8 mouse cellular contexts compared by ENCODE assay signal in genomic region chr5:35795481-35796048, GRCm38 (mm10). TPM values are rescaled to one million over a fixed set of nuclear protein-coding genes. Genes with fewer than 3 reads are reported as not detected.
A peak's percentile ranks its signal among the peaks of the same experiment; 100 is the strongest.
DNase-seq lines count a peak whose midpoint lies in the region; ATAC-seq and TF ChIP-seq lines count a peak whose summit lies in the region.

No protein-coding gene starts in this region.

- no peaks in the 10 kb centered on the region for H3K27me3 ChIP-seq in intestine, embryonic 16.5 days (replicated peaks; ENCODE audit: control insufficient read depth, insufficient read depth, low read length)
- no peaks in the 10 kb centered on the region for H3K27me3 ChIP-seq in midbrain, embryonic 15.5 days (replicated peaks)
- H3K27me3 ChIP-seq in stomach, postnatal 0 days (ENCODE audit: control insufficient read depth, insufficient read depth, low read length), result no peaks in the 10 kb centered on the region

- no peak overlapping the region for H3K4me2 ChIP-seq in intestine, embryonic 16.5 days (ENCODE audit: low read depth, low read length)
- no peak overlapping the region for H3K4me2 ChIP-seq in midbrain, embryonic 15.5 days
- H3K4me2 ChIP-seq in stomach, postnatal 0 days (replicated peaks; ENCODE audit: low read depth), result no peak overlapping the region

- DNase-seq in 3134 (ENCODE audit: extremely low read depth, insufficient read length, low spot score) (peak; percentile 18), R1 (ENCODE audit: low read depth, low spot score) (peak; percentile 70)
- peak; percentile 73 to 79 for DNase-seq in cerebellum, postnatal 25 days
- peak; percentile 50 to 59 for DNase-seq in gastrocnemius, postnatal 36 days
- peak; percentile 76 to 83 for DNase-seq in left cerebral cortex, postnatal 25 days (ENCODE audit: low spot score in 2 of 2)
- peak; percentile 63 for DNase-seq in stomach, postnatal 0 days (ENCODE audit: low spot score)

- intact Hi-C loops in gastrocnemius, postnatal 36 days (cut with DNase I), result loop anchor here (5.0 kb wide), 1 partner anchor 38 kb away; the partner anchor contains the start of gene Ablim2
- intact Hi-C loops in left cerebral cortex, postnatal 25 days (cut with DNase I), result loop anchor here (2.0 kb wide), 1 partner anchor 63 kb away; no protein-coding TSS in a partner anchor

- WGBS in intestine, embryonic 16.5 days, result 60% methylated on average over 7 of the region's 7 CpGs
- 67% methylated on average over 7 of the region's 7 CpGs for WGBS in midbrain, embryonic 15.5 days
- 55% methylated on average over 7 of the region's 7 CpGs for WGBS in stomach, postnatal 0 days

- H3K4me1 ChIP-seq in intestine, embryonic 16.5 days (ENCODE audit: control insufficient read depth, insufficient read depth, low read length), result peaks cover 15% of the 10 kb centered on the region
- no peaks in the 10 kb centered on the region for H3K4me1 ChIP-seq in midbrain, embryonic 15.5 days
- H3K4me1 ChIP-seq in stomach, postnatal 0 days (replicated peaks; ENCODE audit: control insufficient read depth, insufficient read depth), result no peaks in the 10 kb centered on the region; the same call in 1 of the 2 replicates

- TF ChIP-seq CTCF in stomach, postnatal 0 days (IDR thresholded peaks at IDR 0.05; ENCODE audit: low read depth), result peak; percentile 98

- no peaks in the 10 kb centered on the region for H3K9me3 ChIP-seq in intestine, embryonic 16.5 days (ENCODE audit: control insufficient read depth, low read length)
- H3K9me3 ChIP-seq in midbrain, embryonic 15.5 days, result no peaks in the 10 kb centered on the region
- no peaks in the 10 kb centered on the region for H3K9me3 ChIP-seq in stomach, postnatal 0 days (ENCODE audit: control insufficient read depth, low read length)

- H3K27ac ChIP-seq in intestine, embryonic 16.5 days (ENCODE audit: low read length), result no peak overlapping the region
- no peak overlapping the region for H3K27ac ChIP-seq in midbrain, embryonic 15.5 days
- no peak overlapping the region; the same call in 1 of the 2 replicates for H3K27ac ChIP-seq in stomach, postnatal 0 days (replicated peaks)

- no peak for TF ChIP-seq EP300 in stomach, postnatal 0 days (optimal IDR thresholded peaks at IDR 0.05)

- peak; percentile 54; the same call in 1 of the 2 replicates for ATAC-seq in intestine, embryonic 16.5 days
- peak; percentile 75 for ATAC-seq in midbrain, embryonic 15.5 days (replicated peaks)
- peak; percentile 81 for ATAC-seq in stomach, postnatal 0 days (ENCODE audit: low FRiP score, low TSS enrichment)

- H3K9ac ChIP-seq in intestine, embryonic 16.5 days (ENCODE audit: low read depth, low read length), result no peak overlapping the region
- no peak overlapping the region for H3K9ac ChIP-seq in midbrain, embryonic 15.5 days
- no peak overlapping the region for H3K9ac ChIP-seq in stomach, postnatal 0 days (ENCODE audit: low read length)

- H3K4me3 ChIP-seq in intestine, embryonic 16.5 days (ENCODE audit: low read length), result no peak overlapping the region
- no peak overlapping the region for H3K4me3 ChIP-seq in midbrain, embryonic 15.5 days
- no peak overlapping the region for H3K4me3 ChIP-seq in stomach, postnatal 0 days (ENCODE audit: low read depth, low read length)

- H3K36me3 ChIP-seq in intestine, embryonic 16.5 days (ENCODE audit: control insufficient read depth, insufficient read depth, low read length), result no peaks in the 10 kb centered on the region
- no peaks in the 10 kb centered on the region for H3K36me3 ChIP-seq in midbrain, embryonic 15.5 days (replicated peaks)
- no peaks in the 10 kb centered on the region for H3K36me3 ChIP-seq in stomach, postnatal 0 days (ENCODE audit: control insufficient read depth, insufficient read depth, low read length)

RNA-seq across cellular contexts. Expression of gene Ablim2, which starts 37.9 kb away (rescaled TPM):
- total RNA-seq in gastrocnemius, postnatal 36 days (2021), result 10 to 100 TPM; 36.6 to 37.1 TPM
- polyA plus RNA-seq in intestine, embryonic 16.5 days (2015; fragmentation: Nextera tagmentation; extraction: Ambion mirVana), result 5.4 and 5.7 TPM in 2 replicates
- total RNA-seq in left cerebral cortex, postnatal 25 days (2021), result 100 to 1,000 TPM; 175 to 209 TPM
- 21.3 and 25.7 TPM in 2 replicates for polyA plus RNA-seq in midbrain, embryonic 15.5 days (2015; fragmentation: Nextera tagmentation; extraction: Ambion mirVana)
- 1.3 and 1.5 TPM in 2 replicates for polyA plus RNA-seq in stomach, postnatal 0 days (2015; fragmentation: Nextera tagmentation; extraction: Ambion mirVana)

RNA-seq across cellular contexts. Expression of gene Sh3tc1, which starts 55.8 kb away (rescaled TPM):
- 1 to 10 TPM; 2.0 to 3.2 TPM for total RNA-seq in gastrocnemius, postnatal 36 days (2021)
- 18.4 and 20.5 TPM in 2 replicates for polyA plus RNA-seq in intestine, embryonic 16.5 days (2015; fragmentation: Nextera tagmentation; extraction: Ambion mirVana)
- total RNA-seq in left cerebral cortex, postnatal 25 days (2021), result 1 to 10 TPM; 2.7 to 3.0 TPM
- 2.5 and 3.5 TPM in 2 replicates for polyA plus RNA-seq in midbrain, embryonic 15.5 days (2015; fragmentation: Nextera tagmentation; extraction: Ambion mirVana)
- 2.8 and 3.2 TPM in 2 replicates for polyA plus RNA-seq in stomach, postnatal 0 days (2015; fragmentation: Nextera tagmentation; extraction: Ambion mirVana)

Comparison
In these comparisons a context has a peak if more than half of its experiments do, and no peak if none do; other contexts are left out.
1. DNase-seq: peak in every context shown above with its lines; median percentile 80 in left cerebral cortex, postnatal 25 days; 76 in cerebellum, postnatal 25 days; 70 in R1; 63 in stomach, postnatal 0 days; 54 in gastrocnemius, postnatal 36 days; 18 in 3134.